Mouse (Mus musculus) MEL (cell line): ENCODE data around the gene Dmrta1. TPM values are rescaled to one million over a fixed set of nuclear protein-coding genes. Genes with fewer than 3 reads are reported as not detected.

ENCODE experiments used
- DNase-seq: peaks from one replicate; pipeline ENCODE4 v3.0.0; 2011; ENCODE audit warnings: low read depth, low spot score
- H3K27ac ChIP-seq: 2 replicates; pipeline ENCODE4 v1.5.1; 2012; ENCODE audit warnings: low read depth, mild to moderate bottlenecking, control low read depth, low read length, moderate library complexity; ENCODE audit not compliant: control insufficient read depth
- H3K27me3 ChIP-seq, 2 experiments: fragments of 150-350 bp in 1 of 2; sonication (generic) in 1 of 2; 2 replicates each; pipeline ENCODE4 v1.6.1; 2012; ENCODE audit warnings: low read length in 2 of 2, mild to moderate bottlenecking in 2 of 2, improper control_type of control experiment in 1 of 2, moderate library complexity in 1 of 2; ENCODE audit not compliant: insufficient read depth in 2 of 2, control insufficient read depth in 1 of 2
- H3K36me3 ChIP-seq, 2 experiments: 2 replicates each; pipeline ENCODE4 v1.6.1; 2012 to 2014; ENCODE audit warnings: low read length in 2 of 2, improper control_type of control experiment in 1 of 2, inconsistent platforms in 1 of 2, mild to moderate bottlenecking in 1 of 2; ENCODE audit not compliant: insufficient read depth in 2 of 2, control insufficient read depth in 1 of 2
- H3K4me1 ChIP-seq, 2 experiments: fragments of 150-350 bp in 1 of 2; sonication (generic) in 1 of 2; 2 replicates each; pipeline ENCODE4 v1.6.1; 2012; ENCODE audit warnings: low read length in 2 of 2, improper control_type of control experiment in 1 of 2, mild to moderate bottlenecking in 1 of 2; ENCODE audit not compliant: insufficient read depth in 2 of 2, control insufficient read depth in 1 of 2
- H3K4me3 ChIP-seq, 2 experiments: fragments of 150-350 bp in 1 of 2; sonication (generic) in 1 of 2; 2 replicates each; pipeline ENCODE4 v1.5.1; 2012; ENCODE audit warnings: low read depth in 2 of 2, low read length in 2 of 2, mild to moderate bottlenecking in 2 of 2, moderate library complexity in 2 of 2, control low read depth in 1 of 2, improper control_type of control experiment in 1 of 2; ENCODE audit not compliant: control insufficient read depth in 1 of 2, insufficient read depth in 1 of 2
- H3K79me2 ChIP-seq: 2 replicates; pipeline ENCODE4 v1.6.1; 2012; ENCODE audit warnings: mild to moderate bottlenecking, low read length, moderate library complexity; ENCODE audit not compliant: control insufficient read depth, poor library complexity, insufficient read depth
- H3K9ac ChIP-seq: 2 replicates; pipeline ENCODE4 v1.6.1; 2012; ENCODE audit warnings: low read depth, mild to moderate bottlenecking, control low read depth, low read length, moderate library complexity; ENCODE audit not compliant: control insufficient read depth, poor library complexity, severe bottlenecking
- H3K9me3 ChIP-seq: fragments of 150-350 bp; sonication (generic); replicated peaks from 2 replicates; pipeline ENCODE4 v1.6.1; 2012; ENCODE audit warnings: mild to moderate bottlenecking, low read length, improper control_type of control experiment, moderate library complexity; ENCODE audit not compliant: insufficient read depth
- BHLHE40 ChIP-seq: IDR thresholded peaks from 2 replicates; pipeline ENCODE4 v1.6.1; 2012; ENCODE audit warnings: low read depth, mild to moderate bottlenecking, inconsistent platforms, low read length, improper control_type of control experiment, borderline replicate concordance
- CHD1 ChIP-seq: IDR thresholded peaks from 2 replicates; pipeline ENCODE4 v1.6.1; 2012; ENCODE audit warnings: low read depth, mild to moderate bottlenecking, inconsistent platforms, low read length, improper control_type of control experiment
- EP300 ChIP-seq, 2 experiments: IDR thresholded peaks; 2 replicates each; pipeline ENCODE4 v1.6.1; 2011; ENCODE audit warnings: improper control_type of control experiment in 2 of 2, low read length in 2 of 2, low read depth in 1 of 2, mild to moderate bottlenecking in 1 of 2
- MAFK ChIP-seq: IDR thresholded peaks from 2 replicates; pipeline ENCODE4 v1.6.1; 2011; ENCODE audit warnings: low read depth, mild to moderate bottlenecking, low read length, improper control_type of control experiment, borderline replicate concordance
- MAX ChIP-seq: IDR thresholded peaks from 2 replicates; pipeline ENCODE4 v1.6.1; 2011; ENCODE audit warnings: low read length, improper control_type of control experiment
- MAZ ChIP-seq: IDR thresholded peaks from 2 replicates; pipeline ENCODE4 v1.6.1; 2012; ENCODE audit warnings: low read depth, mild to moderate bottlenecking, inconsistent platforms, low read length, improper control_type of control experiment
- MEF2A ChIP-seq: IDR thresholded peaks from 2 replicates; pipeline ENCODE4 v1.6.1; 2014; ENCODE audit warnings: low read depth, mild to moderate bottlenecking, inconsistent platforms, low read length, improper control_type of control experiment; ENCODE audit not compliant: poor library complexity, insufficient replicate concordance, severe bottlenecking; ENCODE audit errors: extremely low read depth
- MXI1 ChIP-seq: IDR thresholded peaks from 2 replicates; pipeline ENCODE4 v1.6.1; 2011; ENCODE audit warnings: mild to moderate bottlenecking, low read depth, low read length, improper control_type of control experiment
- MYB ChIP-seq: IDR thresholded peaks from 2 replicates; pipeline ENCODE4 v1.6.1; 2011; ENCODE audit warnings: mild to moderate bottlenecking, low read depth, low read length, improper control_type of control experiment
- POLR2A ChIP-seq, 2 experiments: IDR thresholded peaks; 2 replicates each; pipeline ENCODE4 v1.6.1; 2011 to 2012; ENCODE audit warnings: low read length in 2 of 2, mild to moderate bottlenecking in 2 of 2, control low read depth in 1 of 2, improper control_type of control experiment in 1 of 2, low read depth in 1 of 2, moderate library complexity in 1 of 2; ENCODE audit not compliant: control insufficient read depth in 1 of 2, insufficient read depth in 1 of 2, poor library complexity in 1 of 2
- POLR2AphosphoS5 ChIP-seq: IDR thresholded peaks from 2 replicates; pipeline ENCODE4 v1.6.1; 2012; ENCODE audit warnings: low read depth, borderline replicate concordance, mild to moderate bottlenecking, inconsistent platforms, low read length, moderate library complexity, mixed read lengths
- RAD21 ChIP-seq: IDR thresholded peaks from 2 replicates; pipeline ENCODE4 v1.6.1; 2011; ENCODE audit warnings: mild to moderate bottlenecking, low read depth, low read length, improper control_type of control experiment
- SIN3A ChIP-seq: IDR thresholded peaks from 2 replicates; pipeline ENCODE4 v1.6.1; 2012; ENCODE audit warnings: low read length, improper control_type of control experiment, inconsistent platforms
- TAL1 ChIP-seq: IDR thresholded peaks from 2 replicates; pipeline ENCODE4 v1.6.1; 2012; ENCODE audit warnings: mild to moderate bottlenecking, inconsistent platforms, low read length, moderate library complexity, mixed read lengths
- TCF12 ChIP-seq: IDR thresholded peaks from 2 replicates; pipeline ENCODE4 v1.6.1; 2014; ENCODE audit warnings: low read depth, mild to moderate bottlenecking, inconsistent platforms, low read length, improper control_type of control experiment, moderate library complexity
- UBTF ChIP-seq: IDR thresholded peaks from 2 replicates; pipeline ENCODE4 v1.6.1; 2012; ENCODE audit warnings: low read depth, mild to moderate bottlenecking, inconsistent platforms, low read length, improper control_type of control experiment, moderate library complexity, borderline replicate concordance; ENCODE audit not compliant: insufficient read depth
- USF1 ChIP-seq: IDR thresholded peaks from 2 replicates; pipeline ENCODE4 v1.6.1; 2014; ENCODE audit warnings: low read depth, mild to moderate bottlenecking, inconsistent platforms, low read length, improper control_type of control experiment, moderate library complexity
- USF2 ChIP-seq, 2 experiments: IDR thresholded peaks; 2 replicates each; pipeline ENCODE4 v1.6.1; 2011 to 2012; ENCODE audit warnings: improper control_type of control experiment in 2 of 2, low read length in 2 of 2, borderline replicate concordance in 1 of 2, inconsistent platforms in 1 of 2, low read depth in 1 of 2, mild to moderate bottlenecking in 1 of 2; ENCODE audit not compliant: insufficient read depth in 1 of 2
- ZC3H11A ChIP-seq: IDR thresholded peaks from 2 replicates; pipeline ENCODE4 v1.6.1; 2012; ENCODE audit warnings: low read depth, mild to moderate bottlenecking, inconsistent platforms, low read length, improper control_type of control experiment
- ZMIZ1 ChIP-seq: IDR thresholded peaks from 2 replicates; pipeline ENCODE4 v1.6.1; 2012; ENCODE audit warnings: low read depth, mild to moderate bottlenecking, inconsistent platforms, low read length, improper control_type of control experiment, moderate library complexity
- ZNF384 ChIP-seq: IDR thresholded peaks from 2 replicates; pipeline ENCODE4 v1.6.1; 2012; ENCODE audit warnings: low read depth, mild to moderate bottlenecking, inconsistent platforms, low read length, improper control_type of control experiment
- polyA plus RNA-seq, 2 experiments: library from polyadenylated mRNA; stranded (reverse) in 1 of 2; unstranded in 1 of 2; fragments of >175 nt in 1 of 2; fragments of >200 nt in 1 of 2; gene quantifications; 2 replicates each; pipeline versions ENCODE4 v1.2.1 to v1.2.4; 2012; ENCODE audit warnings: low replicate concordance in 2 of 2, low read depth in 1 of 2; ENCODE audit not compliant: insufficient read length in 2 of 2, insufficient read depth in 1 of 2, missing spikeins in 1 of 2
- total RNA-seq: library from RNA; depleted of rRNA; stranded (reverse); fragments of 300-350 nt; gene quantifications from 2 replicates; pipeline ENCODE4 v1.2.3, GENCODE M21; 2012

Dmrta1 gene
- total and polyA plus RNA-seq, 3 experiments, result 0.08 TPM; not detected in 2

DNA sequence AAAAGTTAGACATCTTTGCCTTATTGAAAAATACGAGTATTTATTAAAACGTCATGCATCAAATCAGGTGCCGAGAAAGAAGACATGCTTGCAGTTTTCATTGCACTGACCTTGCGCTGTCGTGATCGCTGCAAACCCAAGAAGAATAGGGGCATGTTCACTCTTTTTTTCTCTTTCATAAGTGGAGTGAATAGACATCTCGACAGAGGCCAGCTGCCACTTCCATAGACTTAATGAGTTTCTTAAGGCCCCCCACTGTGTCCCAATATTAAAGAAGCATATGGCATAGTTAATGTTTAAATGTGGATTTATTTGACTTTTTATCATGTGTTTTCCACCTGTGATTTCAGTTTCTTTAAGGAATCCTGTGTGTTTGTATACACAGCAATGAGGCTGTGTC, 1.3 kb upstream of the Dmrta1 start:
- TF ChIP-seq USF1 (no peak), POLR2A (IDR thresholded peaks at IDR 0.05; ENCODE audit: control insufficient read depth in 1 of 2, insufficient read depth in 1 of 2, low read depth in 1 of 2, low read length in 2 of 2, poor library complexity in 1 of 2) (no peak), SIN3A (no peak), MAX (no peak), EP300 (IDR thresholded peaks at IDR 0.05; ENCODE audit: low read depth in 1 of 2, low read length in 2 of 2) (no peak), UBTF (no peak), MYB (no peak), MEF2A (no peak), TCF12 (no peak), CHD1 (no peak), TAL1 (no peak)
- no peaks in the 10 kb centered on the region for H3K79me2 ChIP-seq
- H3K27ac ChIP-seq, result no peak overlapping the region
- H3K4me3 ChIP-seq, result no peak overlapping the region
- H3K4me1 ChIP-seq, result no peaks in the 10 kb centered on the region
- no peak overlapping the region for H3K9ac ChIP-seq
- DNase-seq, result no peak
- no peaks in the 10 kb centered on the region for H3K36me3 ChIP-seq
- H3K9me3 ChIP-seq, result no peaks in the 10 kb centered on the region
- H3K27me3 ChIP-seq, result no peaks in the 10 kb centered on the region

DNA sequence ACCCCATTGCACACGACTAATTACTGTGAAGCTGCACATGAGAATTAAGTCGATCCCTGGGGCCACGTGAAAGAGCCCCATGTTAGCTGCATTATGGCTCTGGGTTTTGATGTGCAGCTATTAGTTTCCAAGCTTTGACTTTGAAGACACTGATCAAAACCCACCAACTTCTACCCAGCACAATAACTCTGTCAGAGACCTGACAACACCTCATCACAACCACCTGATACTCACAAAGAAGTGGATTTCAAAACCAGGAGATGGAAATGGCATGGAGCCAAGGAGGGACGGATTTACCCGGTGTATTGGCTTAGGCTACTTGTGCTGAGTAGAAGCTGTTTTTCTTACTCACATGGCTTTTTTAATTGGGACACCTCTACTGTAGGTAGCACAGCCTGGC, 523 bp upstream of the Dmrta1 start:
- Histone ChIP-seq H3K27me3 (no peaks in the 10 kb centered on the region), H3K27ac (no peak overlapping the region), H3K36me3 (no peaks in the 10 kb centered on the region), H3K4me1 (no peaks in the 10 kb centered on the region)
- no peak for DNase-seq
- TF ChIP-seq USF1, result no peak
- TF ChIP-seq MAFK, result no peak
- TF ChIP-seq ZMIZ1, result no peak
- no peak for TF ChIP-seq ZNF384
- no peak for TF ChIP-seq EP300 (IDR thresholded peaks at IDR 0.05; ENCODE audit: low read depth in 1 of 2, low read length in 2 of 2)
- no peak for TF ChIP-seq ZC3H11A
- no peak for TF ChIP-seq RAD21
- no peak for TF ChIP-seq BHLHE40
- TF ChIP-seq TAL1, result no peak
- TF ChIP-seq MXI1, result no peak
- no peak for TF ChIP-seq POLR2AphosphoS5
- no peak for TF ChIP-seq USF2 (IDR thresholded peaks at IDR 0.05; ENCODE audit: borderline replicate concordance in 1 of 2, insufficient read depth in 1 of 2, low read depth in 1 of 2, low read length in 2 of 2)
- TF ChIP-seq MAZ, result no peak
- TF ChIP-seq, all 39 proteins: peak for 0
- H3K9me3 ChIP-seq, result no peaks in the 10 kb centered on the region
- no peaks in the 10 kb centered on the region for H3K79me2 ChIP-seq
- no peak overlapping the region for H3K9ac ChIP-seq
- no peak overlapping the region for H3K4me3 ChIP-seq
